Mouse (Mus musculus) common myeloid progenitor, adult 5-6 weeks (primary cell): ENCODE data around the gene Cenpm. TPM values are rescaled to one million over a fixed set of nuclear protein-coding genes. Genes with fewer than 3 reads are reported as not detected.

ENCODE experiments used
- ATAC-seq: replicated peaks from 2 replicates; pipeline ENCODE4 v1.8.0; 2016; ENCODE audit warnings: low read depth, mild to moderate bottlenecking, moderate TSS enrichment, inconsistent platforms; ENCODE audit not compliant: poor library complexity, severe bottlenecking
- total RNA-seq: library from RNA; stranded (forward); fragments of 200-1000, 187-1606 nt; gene quantifications from 2 replicates; pipeline ENCODE4 v1.2.3, GENCODE M21; 2017

The Cenpm gene
- total RNA-seq = 19.4 and 30.6 TPM in 2 replicates

- peak; percentile 98 for ATAC-seq
These were observed at the start of gene Cenpm for GRCm38 (mm10) chr15:82244115-82244804. TSS of gene Cenpm (minus strand) at chr15:82244748.

- ATAC-seq = peak; percentile 82
These were observed 49.5 kb upstream of the Cenpm start for GRCm38 (mm10) chr15:82294059-82294458.

GRCm38 (mm10) chr15:82293271-82293711, 48.7 kb upstream of the Cenpm start:
- ATAC-seq = no peak

- no peak for ATAC-seq
These were observed 48.3 kb upstream of the Cenpm start for GRCm38 (mm10) chr15:82292851-82293250.

GRCm38 (mm10) chr15:82290252-82290651, 45.7 kb upstream of the Cenpm start:
- peak; percentile 34 for ATAC-seq

- peak; percentile 67 for ATAC-seq
These were observed 41.6 kb upstream of the Cenpm start for GRCm38 (mm10) chr15:82286157-82286556.

GRCm38 (mm10) chr15:82280638-82281037, 36.1 kb upstream of the Cenpm start:
- no peak for ATAC-seq

- ATAC-seq = no peak
These were observed 33.0 kb upstream of the Cenpm start for GRCm38 (mm10) chr15:82277591-82277990.

GRCm38 (mm10) chr15:82274927-82275901, 30.7 kb upstream of the Cenpm start:
- no peak for ATAC-seq

- ATAC-seq = no peak
These were observed 30.0 kb upstream of the Cenpm start, which contains the start of gene Sept3 for GRCm38 (mm10) chr15:82274593-82274926. TSS of gene Sept3 (plus strand) at chr15:82274893.

GRCm38 (mm10) chr15:82272295-82272694, 27.7 kb upstream of the Cenpm start:
- ATAC-seq = no peak

GRCm38 (mm10) chr15:82271201-82271600, 26.7 kb upstream of the Cenpm start:
- ATAC-seq = peak; percentile 43; the same call in 1 of the 2 replicates

- ATAC-seq = no peak
These were observed 24.2 kb upstream of the Cenpm start for GRCm38 (mm10) chr15:82268783-82269182.

GRCm38 (mm10) chr15:82268185-82268584, 23.6 kb upstream of the Cenpm start:
- ATAC-seq = no peak

GRCm38 (mm10) chr15:82266356-82266755, 21.8 kb upstream of the Cenpm start:
- ATAC-seq = peak; percentile 64; the same call in 1 of the 2 replicates

- peak; percentile 85 for ATAC-seq
These were observed 15.0 kb upstream of the Cenpm start for GRCm38 (mm10) chr15:82259510-82259909.

GRCm38 (mm10) chr15:82255944-82256383, 11.4 kb upstream of the Cenpm start:
- ATAC-seq = no peak

- ATAC-seq = no peak
These were observed 10.7 kb upstream of the Cenpm start for GRCm38 (mm10) chr15:82255248-82255647.

GRCm38 (mm10) chr15:82252097-82252496, 7.5 kb upstream of the Cenpm start, which contains the start of gene 1500009C09Rik:
TSS of gene 1500009C09Rik (plus strand) at chr15:82252397.
- no peak; the same call in 1 of the 2 replicates for ATAC-seq

- ATAC-seq = no peak
These were observed 7.0 kb upstream of the Cenpm start for GRCm38 (mm10) chr15:82251579-82251978.
